Comparison of ENCODE assay signal across 10 mouse cellular contexts in the genomic region with DNA sequence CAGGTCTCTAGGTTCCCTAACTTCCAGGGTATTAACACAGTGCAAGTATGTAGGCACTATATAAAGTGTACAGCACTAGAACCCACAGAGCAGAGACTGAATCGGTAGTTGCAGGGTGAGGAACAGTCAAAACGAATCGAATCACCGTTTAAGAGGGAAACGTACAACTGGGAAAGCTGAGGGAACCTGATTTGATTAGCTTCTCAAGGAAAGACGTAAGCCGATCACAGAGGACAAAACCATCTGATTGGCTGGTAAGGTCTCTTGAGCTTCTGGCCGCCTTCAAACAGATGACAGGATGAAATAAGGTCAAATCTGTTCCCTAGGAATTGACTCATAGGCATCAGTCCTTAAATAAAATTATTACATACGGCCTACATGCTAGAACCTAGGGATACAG.
DNase-seq lines count a peak whose midpoint lies in the region; ATAC-seq and TF ChIP-seq lines count a peak whose summit lies in the region.
"Had no signal": no experiment of that assay in that cellular context is flagged by ENCODE, and none has a peak within 500 bp of the region (broad histone marks: within the 10 kb centered on the region; RNA-seq: fewer than 3 reads in every experiment).

No protein-coding gene starts in this region.

- 73% methylated on average over 9 of the region's 9 CpGs for WGBS in heart, adult 2 months
- WGBS in kidney, postnatal 0 days = 58% methylated on average over 9 of the region's 9 CpGs
- WGBS in intestine, embryonic 16.5 days = 79% methylated on average over 9 of the region's 9 CpGs

- H3K4me2 ChIP-seq in kidney, postnatal 0 days (ENCODE audit: low read length) = 0 out of 2 replicates have a peak overlapping the region, but pooled peaks have one; percentile 23
- H3K4me2 ChIP-seq in intestine, embryonic 16.5 days (ENCODE audit: low read depth, low read length) = no peak overlapping the region

- peak overlapping the region; percentile 29 for H3K27ac ChIP-seq in heart, adult 2 months
- peak overlapping the region; percentile 83 for H3K27ac ChIP-seq in kidney, postnatal 0 days
- H3K27ac ChIP-seq in bone marrow macrophage, adult 2 months (ENCODE audit: insufficient read depth, low read depth, low read length) = peak overlapping the region; percentile 86
- H3K27ac ChIP-seq in intestine, embryonic 16.5 days (ENCODE audit: low read length) = peak overlapping the region; percentile 39; the same call in 1 of the 2 replicates

- no peaks in the 10 kb centered on the region for H3K36me3 ChIP-seq in heart, adult 2 months (ENCODE audit: control insufficient read depth, insufficient read depth, low read length)
- H3K36me3 ChIP-seq in kidney, postnatal 0 days (ENCODE audit: insufficient read depth, low read length) = no peaks in the 10 kb centered on the region
- H3K36me3 ChIP-seq in intestine, embryonic 16.5 days (ENCODE audit: control insufficient read depth, insufficient read depth, low read length) = no peaks in the 10 kb centered on the region

- H3K9ac ChIP-seq in heart, adult 2 months (ENCODE audit: low read depth, low read length) = no peak overlapping the region
- H3K9ac ChIP-seq in kidney, postnatal 0 days (ENCODE audit: low read depth, low read length) = 0 out of 2 replicates have a peak overlapping the region, but pooled peaks have one; percentile 23
- H3K9ac ChIP-seq in intestine, embryonic 16.5 days (ENCODE audit: low read depth, low read length) = peak overlapping the region; percentile 10; the same call in 1 of the 2 replicates

- DNase-seq in heart, adult 2 months = no peak
- no peak for DNase-seq in heart, adult 9 months (ENCODE audit: low spot score in 2 of 2)
- DNase-seq in kidney, postnatal 0 days (ENCODE audit: low spot score) = no peak
- no peak for DNase-seq in kidney, postnatal 25 days
- DNase-seq in right cerebral cortex, postnatal 10 days (ENCODE audit: low spot score in 2 of 2) = no peak
- no peak for DNase-seq in cerebellum, postnatal 25 days
- DNase-seq: adrenal gland, postnatal 36 days; cerebellum, adult 18-20 months had no signal

- no peaks in the 10 kb centered on the region for H3K9me3 ChIP-seq in kidney, postnatal 0 days (replicated peaks; ENCODE audit: low read length)
- no peaks in the 10 kb centered on the region for H3K9me3 ChIP-seq in intestine, embryonic 16.5 days (ENCODE audit: control insufficient read depth, low read length)

- TF ChIP-seq POLR2A in heart, adult 2 months (IDR thresholded peaks at IDR 0.05; ENCODE audit: insufficient read depth, low read depth, low read length) = no peak
- no peak for TF ChIP-seq POLR2A in bone marrow macrophage, adult 2 months (IDR thresholded peaks at IDR 0.05; ENCODE audit: borderline replicate concordance, low read depth, low read length)

- ATAC-seq in kidney, postnatal 0 days (replicated peaks; ENCODE audit: low FRiP score, low read depth) = no peak
- ATAC-seq in intestine, embryonic 16.5 days = no peak

- TF ChIP-seq EP300 in heart, adult 2 months (IDR thresholded peaks at IDR 0.05; ENCODE audit: insufficient read depth, low read depth, low read length) = no peak

- TF ChIP-seq CTCF in heart, adult 2 months (IDR thresholded peaks at IDR 0.05) = no peak
- TF ChIP-seq CTCF in kidney, postnatal 0 days (IDR thresholded peaks at IDR 0.05; ENCODE audit: low read depth) = no peak
- no peak for TF ChIP-seq CTCF in bone marrow macrophage, adult 2 months (IDR thresholded peaks at IDR 0.05; ENCODE audit: low read depth, low read length)

- intact Hi-C loops in heart, adult 2 months (cut with DNase I) = no loop called here

- peaks cover 13% of the 10 kb centered on the region for H3K4me1 ChIP-seq in heart, adult 2 months (ENCODE audit: control insufficient read depth, insufficient read depth, low read length)
- H3K4me1 ChIP-seq in kidney, postnatal 0 days (replicated peaks; ENCODE audit: insufficient read depth, low read length) = peaks cover 12% of the 10 kb centered on the region; the same call in 1 of the 2 replicates
- H3K4me1 ChIP-seq in bone marrow macrophage, adult 2 months (ENCODE audit: control insufficient read depth, insufficient read depth, low read length) = peaks cover 73% of the 10 kb centered on the region
- H3K4me1 ChIP-seq in intestine, embryonic 16.5 days (ENCODE audit: control insufficient read depth, insufficient read depth, low read length) = peaks cover 19% of the 10 kb centered on the region

- H3K79me2 ChIP-seq in heart, adult 2 months (replicated peaks; ENCODE audit: control insufficient read depth, insufficient read depth, low read length) = no peaks in the 10 kb centered on the region; the same call in 1 of the 2 replicates

- H3K4me3 ChIP-seq in heart, adult 2 months = no peak overlapping the region
- no peak overlapping the region for H3K4me3 ChIP-seq in kidney, postnatal 0 days (replicated peaks; ENCODE audit: low read depth, low read length)
- peak overlapping the region; percentile 3; the same call in 1 of the 2 replicates for H3K4me3 ChIP-seq in bone marrow macrophage, adult 2 months (ENCODE audit: insufficient read depth, low read length)
- no peak overlapping the region for H3K4me3 ChIP-seq in intestine, embryonic 16.5 days (ENCODE audit: low read length)

- no peaks in the 10 kb centered on the region for H3K27me3 ChIP-seq in heart, adult 2 months (ENCODE audit: control insufficient read depth, insufficient read depth, low read length)
- no peaks in the 10 kb centered on the region for H3K27me3 ChIP-seq in kidney, postnatal 0 days (ENCODE audit: insufficient read depth, low read length)
- H3K27me3 ChIP-seq in intestine, embryonic 16.5 days (replicated peaks; ENCODE audit: control insufficient read depth, insufficient read depth, low read length) = no peaks in the 10 kb centered on the region

Comparison
In these comparisons a context has a peak if more than half of its experiments do, and no peak if none do; other contexts are left out.
1. H3K27ac ChIP-seq: peak in every context shown above with its lines; median percentile 86 in bone marrow macrophage, adult 2 months; 83 in kidney, postnatal 0 days; 39 in intestine, embryonic 16.5 days; 29 in heart, adult 2 months.